Mouse (Mus musculus) MEL (cell line): ENCODE results near the gene Angptl2.

Experiments
- BHLHE40 ChIP-seq: IDR thresholded peaks from 2 replicates; pipeline ENCODE4 v1.6.1; 2012; ENCODE audit warnings: low read depth, mild to moderate bottlenecking, inconsistent platforms, low read length, improper control_type of control experiment, borderline replicate concordance
- CHD1 ChIP-seq: IDR thresholded peaks from 2 replicates; pipeline ENCODE4 v1.6.1; 2012; ENCODE audit warnings: low read depth, mild to moderate bottlenecking, inconsistent platforms, low read length, improper control_type of control experiment
- CHD2 ChIP-seq: IDR thresholded peaks from 2 replicates; pipeline ENCODE4 v1.6.1; 2011; ENCODE audit warnings: low read length, improper control_type of control experiment
- HCFC1 ChIP-seq: IDR thresholded peaks from 2 replicates; pipeline ENCODE4 v1.6.1; 2012; ENCODE audit warnings: low read depth, mild to moderate bottlenecking, inconsistent platforms, low read length, improper control_type of control experiment, moderate library complexity
- MYC ChIP-seq: IDR thresholded peaks from 2 replicates; pipeline ENCODE4 v1.6.1; 2011; ENCODE audit warnings: low read depth, mild to moderate bottlenecking, low read length, improper control_type of control experiment, moderate library complexity
- UBTF ChIP-seq: IDR thresholded peaks from 2 replicates; pipeline ENCODE4 v1.6.1; 2012; ENCODE audit warnings: low read depth, mild to moderate bottlenecking, inconsistent platforms, low read length, improper control_type of control experiment, moderate library complexity, borderline replicate concordance; ENCODE audit not compliant: insufficient read depth
- ZC3H11A ChIP-seq: IDR thresholded peaks from 2 replicates; pipeline ENCODE4 v1.6.1; 2012; ENCODE audit warnings: low read depth, mild to moderate bottlenecking, inconsistent platforms, low read length, improper control_type of control experiment

DNA sequence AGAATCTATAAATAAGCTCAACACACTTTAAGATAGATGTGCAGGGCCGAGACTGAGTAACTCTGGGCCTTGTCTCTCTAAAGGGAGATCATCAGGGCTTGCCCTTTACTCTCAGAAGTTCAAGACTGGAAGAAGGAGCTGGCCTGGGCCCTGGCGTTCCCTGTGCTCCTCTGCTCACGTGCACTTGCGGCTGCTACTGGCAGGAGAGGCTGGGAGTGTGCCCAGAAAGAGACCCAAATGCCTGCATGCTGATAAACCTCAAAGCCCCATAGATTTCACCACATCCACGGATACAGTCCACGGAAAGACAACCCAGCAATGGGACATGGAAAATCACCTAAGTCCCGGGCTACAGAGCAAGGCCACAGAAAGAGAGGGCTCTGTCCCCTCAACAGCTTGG lies 29.4 kb upstream of the Angptl2 start:
- TF ChIP-seq MYC (no peak), CHD2 (no peak), HCFC1 (no peak), UBTF (no peak), CHD1 (no peak), BHLHE40 (no peak), ZC3H11A (no peak)
